Mouse (Mus musculus): ENCODE results near the gene Pnp2. TPM values are rescaled to one million over a fixed set of nuclear protein-coding genes. Genes with fewer than 3 reads are reported as not detected.
"Not testable (repeated sequence)": the region's sequence is repeated elsewhere in the genome, so short reads cannot be mapped to it uniquely, and the experiment has no call there.

Pnp2 gene
- total RNA-seq (2021): 1 to 10 TPM in 1 of 2 experiments, under 1 TPM in 1; 0.68 to 1.5 TPM
- long read RNA-seq, experiment 1, partial matches to known transcripts: 0 of 1 reads
- long read RNA-seq, experiment 1, other reads (novel, unspliced or antisense): 0 of 1 reads
- long read RNA-seq, experiment 2, partial matches to known transcripts: 0 of 1 reads
- long read RNA-seq, experiment 2, other reads (novel, unspliced or antisense): 1 of 1 reads

GRCm38 (mm10) chr14:50955942-50956508, at the start of gene Pnp2:
Gene Pnp2 (plus strand): TSS chr14:50955992.
- intact Hi-C loops (cut with DNase I): not testable (repeated sequence)

DNA sequence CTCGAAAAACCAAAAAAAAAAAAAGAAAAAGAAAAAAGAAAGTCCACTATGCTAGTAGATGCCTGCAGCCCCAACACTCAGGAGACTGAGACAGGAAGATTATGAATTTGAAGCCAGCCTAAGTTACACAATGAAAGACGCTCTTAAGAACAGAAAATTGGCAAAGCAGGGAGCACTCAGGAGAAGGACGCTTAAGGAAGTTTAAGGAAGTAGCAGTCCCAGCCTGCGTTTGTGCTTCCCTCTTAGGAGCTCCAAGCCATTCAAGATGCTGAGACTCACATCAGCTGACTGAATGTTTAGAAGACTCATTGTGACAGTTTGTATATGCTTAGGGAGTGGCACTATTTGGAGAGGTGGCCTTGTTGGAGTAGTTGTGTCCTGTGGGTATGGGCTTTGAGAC, 47.7 kb upstream of the Pnp2 start:
- no peak for DNase-seq (ENCODE audit: low spot score in 2 of 2)
- intact Hi-C loops (cut with DNase I): no loop called here

More at GRCm38 (mm10) chr14:50955942-50956508, at the start of gene Pnp2:
- peak; percentile 56 to 63 for DNase-seq (ENCODE audit: low spot score in 2 of 2)

- intact Hi-C loops (cut with DNase I): no loop called here
- DNase-seq (ENCODE audit: low spot score in 2 of 2): no peak
These were observed 44.4 kb upstream of the Pnp2 start for GRCm38 (mm10) chr14:50911356-50911755.

DNA sequence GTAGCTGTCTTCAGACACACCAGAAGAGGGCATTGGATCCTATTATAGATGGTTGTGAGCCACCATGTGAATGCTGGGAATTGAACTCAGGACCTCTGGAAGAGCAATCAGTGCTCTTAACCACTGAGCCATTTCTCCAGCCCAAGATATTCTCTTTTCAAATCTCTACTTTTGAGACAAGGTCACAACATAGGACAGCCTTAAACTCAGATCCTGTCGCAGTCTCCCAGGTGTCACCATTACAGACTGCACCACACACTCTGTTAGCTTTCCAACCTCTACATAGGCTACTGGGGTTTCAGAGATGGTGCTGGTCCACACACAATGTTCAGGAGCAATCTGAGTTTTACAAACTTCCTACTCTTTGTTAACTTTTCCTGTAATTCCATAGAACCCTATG, 32.4 kb upstream of the Pnp2 start:
- DNase-seq (ENCODE audit: low spot score in 2 of 2); intact Hi-C loops (cut with DNase I): not testable (repeated sequence)

- intact Hi-C loops (cut with DNase I): no loop called here
- DNase-seq (ENCODE audit: low spot score in 2 of 2): peak; percentile 98 to 99
These were observed 31.3 kb upstream of the Pnp2 start, which contains the start of the genes Osgep and Apex1 for GRCm38 (mm10) chr14:50924281-50925064. Gene Osgep (minus strand): TSS chr14:50924893. Gene Apex1 (plus strand): TSS chr14:50924968.

DNA sequence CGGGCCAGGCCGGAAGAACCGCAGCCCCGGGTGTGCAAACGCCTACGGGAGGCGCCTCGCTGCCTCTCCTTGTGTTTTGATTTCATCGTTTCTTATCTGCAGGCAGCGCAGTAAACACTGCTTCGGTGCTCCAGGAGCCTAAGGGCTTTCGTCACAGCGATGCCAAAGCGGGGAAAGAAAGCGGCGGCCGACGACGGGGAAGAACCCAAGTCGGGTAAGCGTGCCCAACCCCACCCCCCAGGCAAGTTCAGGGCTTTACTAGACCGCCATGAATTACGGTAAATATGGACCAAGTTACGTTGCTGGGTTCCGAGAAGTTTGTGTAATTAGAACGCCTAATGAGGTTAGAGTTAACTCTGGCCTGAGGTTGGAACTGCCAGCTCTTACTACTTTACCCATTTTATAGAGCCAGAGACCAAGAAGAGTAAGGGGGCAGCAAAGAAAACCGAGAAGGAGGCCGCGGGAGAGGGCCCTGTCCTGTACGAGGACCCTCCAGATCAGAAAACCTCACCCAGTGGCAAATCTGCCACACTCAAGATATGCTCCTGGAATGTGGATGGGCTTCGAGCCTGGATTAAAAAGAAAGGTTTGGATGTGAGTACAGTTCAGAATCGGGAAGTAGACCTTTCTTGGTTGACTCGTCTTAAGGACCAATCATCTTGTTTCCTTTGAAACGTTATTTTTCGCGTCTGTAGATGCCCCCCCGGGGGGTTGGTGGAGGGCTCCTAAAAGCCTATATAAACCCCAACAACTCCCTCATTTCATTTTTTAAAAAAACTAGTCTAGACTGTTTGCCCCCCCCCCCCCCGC, 30.5 kb upstream of the Pnp2 start:
- no peak for DNase-seq (ENCODE audit: low spot score in 2 of 2)
- intact Hi-C loops (cut with DNase I): no loop called here

DNA sequence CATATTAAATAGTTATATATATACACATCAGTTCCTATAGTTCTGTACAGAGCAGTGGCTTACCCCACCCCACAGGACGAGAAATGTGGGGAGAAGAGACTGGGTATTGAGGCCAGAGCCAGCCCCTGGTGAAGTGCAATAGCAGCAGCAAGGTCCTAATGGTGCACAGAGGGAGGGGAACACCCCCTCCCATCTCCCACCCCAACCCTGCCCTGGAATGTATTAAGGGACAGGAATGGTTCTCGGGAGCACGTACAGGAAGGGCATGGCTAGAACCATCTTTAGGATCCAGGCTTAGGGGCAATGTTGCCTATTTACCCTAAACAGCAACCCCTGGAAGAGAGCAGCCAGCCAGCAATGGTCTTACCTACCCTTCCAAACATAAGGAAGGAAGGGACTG, 28.4 kb upstream of the Pnp2 start:
- intact Hi-C loops (cut with DNase I): no loop called here
- no peak for DNase-seq (ENCODE audit: low spot score in 2 of 2)

DNA sequence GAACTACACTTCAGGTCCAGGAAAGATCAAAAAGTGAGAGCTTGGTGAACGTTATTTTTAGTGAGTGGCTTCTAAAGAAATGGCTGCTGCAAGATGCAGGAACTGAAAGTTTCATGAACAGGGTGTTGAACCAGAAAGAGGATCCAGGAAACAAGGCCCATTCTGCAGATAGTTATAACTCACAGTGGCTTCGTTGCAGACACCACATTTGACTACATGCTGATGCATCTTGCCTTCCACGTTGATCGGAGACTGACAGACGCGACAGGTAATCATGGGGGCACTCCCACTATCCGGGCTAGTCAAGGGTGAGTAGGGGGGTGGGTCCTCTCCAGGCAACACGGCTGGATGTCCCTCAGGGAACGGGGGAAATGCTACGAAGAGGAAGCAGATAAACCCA, 25.8 kb upstream of the Pnp2 start:
- intact Hi-C loops (cut with DNase I): loop anchor here (2.0 kb wide), 1 partner anchor 135 kb away; no protein-coding TSS in a partner anchor
- no peak for DNase-seq (ENCODE audit: low spot score in 2 of 2)

- intact Hi-C loops (cut with DNase I): loop anchor here (2.0 kb wide), 1 partner anchor 134 kb away; no protein-coding TSS in a partner anchor
- DNase-seq (ENCODE audit: low spot score in 2 of 2): peak; percentile 40 to 45
These were observed 25.4 kb upstream of the Pnp2 start for GRCm38 (mm10) chr14:50930377-50930753.

DNA sequence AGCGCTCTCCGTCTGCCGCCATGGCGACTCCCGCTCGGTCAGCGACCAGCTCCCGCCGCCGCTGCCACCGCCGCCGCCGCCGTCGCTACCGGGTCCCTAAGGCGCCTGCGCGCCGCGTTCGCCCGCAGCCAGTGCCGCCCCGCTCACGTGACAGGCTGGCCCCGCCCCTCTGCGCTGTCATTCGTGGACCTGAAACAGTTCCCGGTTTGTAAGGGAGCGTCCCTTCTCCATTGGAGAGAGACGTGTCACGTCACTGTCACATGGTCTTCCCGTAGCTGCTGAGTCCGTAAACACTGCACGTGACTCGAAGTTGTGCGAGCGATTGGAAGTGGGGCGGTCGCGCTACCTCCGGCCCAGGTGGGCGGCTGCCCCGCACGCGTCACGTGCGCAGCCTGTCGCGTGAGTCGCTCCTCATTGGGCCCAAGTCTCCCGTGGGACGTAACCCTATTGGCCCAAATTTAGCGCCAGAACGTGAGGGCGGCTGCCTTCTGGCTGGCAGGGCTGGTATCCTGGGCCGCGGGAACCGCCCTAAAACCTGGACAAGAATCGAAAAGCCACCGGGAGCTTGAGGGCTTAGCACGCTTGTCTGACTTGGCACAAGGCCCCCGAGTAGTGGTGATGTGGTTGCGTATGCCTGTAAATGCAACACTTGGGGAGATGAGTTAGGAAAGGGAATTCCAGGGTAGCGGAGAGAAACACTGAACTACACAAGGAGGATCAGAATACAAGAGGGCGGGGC, 24.9 kb upstream of the Pnp2 start, which contains the start of the genes Pip4p1 and Pnp:
Gene Pip4p1 (minus strand): TSS at position 103 of the 739 bp plus-strand sequence.
Gene Pnp (plus strand): TSS at position 329 of the 739 bp plus-strand sequence.
- DNase-seq (ENCODE audit: low spot score in 2 of 2): peak; percentile 98 to 100
- intact Hi-C loops (cut with DNase I): loop anchor here (2.0 kb wide), 1 partner anchor 134 kb away; no protein-coding TSS in a partner anchor

- no peak for DNase-seq (ENCODE audit: low spot score in 2 of 2)
- intact Hi-C loops (cut with DNase I): loop anchor here (2.0 kb wide), 1 partner anchor 133 kb away; no protein-coding TSS in a partner anchor
These were observed 24.2 kb upstream of the Pnp2 start for GRCm38 (mm10) chr14:50931493-50932020.

DNA sequence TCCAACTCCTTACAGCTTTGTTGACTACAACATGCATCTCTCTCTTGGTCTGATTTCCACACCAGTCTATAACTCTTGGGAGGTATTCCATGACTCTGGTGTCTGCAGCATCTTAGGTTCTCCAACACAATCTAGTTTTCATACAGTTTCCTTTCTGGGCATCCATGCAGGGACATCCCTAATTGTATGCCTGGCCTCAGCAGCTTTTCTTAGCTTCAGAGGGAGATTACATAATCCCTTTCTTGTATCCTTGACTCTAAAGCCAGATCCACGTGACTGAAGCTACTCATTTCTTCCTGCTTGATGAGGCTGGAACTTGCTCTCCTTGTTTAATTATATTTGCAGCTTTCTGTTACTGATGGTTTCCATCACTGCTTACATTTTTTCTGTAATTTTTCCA, 19.1 kb upstream of the Pnp2 start:
- DNase-seq (ENCODE audit: low spot score in 2 of 2): no peak
- intact Hi-C loops (cut with DNase I): no loop called here

GRCm38 (mm10) chr14:50938119-50938908, 17.5 kb upstream of the Pnp2 start:
- intact Hi-C loops (cut with DNase I): no loop called here
- DNase-seq (ENCODE audit: low spot score in 2 of 2): no peak

DNA sequence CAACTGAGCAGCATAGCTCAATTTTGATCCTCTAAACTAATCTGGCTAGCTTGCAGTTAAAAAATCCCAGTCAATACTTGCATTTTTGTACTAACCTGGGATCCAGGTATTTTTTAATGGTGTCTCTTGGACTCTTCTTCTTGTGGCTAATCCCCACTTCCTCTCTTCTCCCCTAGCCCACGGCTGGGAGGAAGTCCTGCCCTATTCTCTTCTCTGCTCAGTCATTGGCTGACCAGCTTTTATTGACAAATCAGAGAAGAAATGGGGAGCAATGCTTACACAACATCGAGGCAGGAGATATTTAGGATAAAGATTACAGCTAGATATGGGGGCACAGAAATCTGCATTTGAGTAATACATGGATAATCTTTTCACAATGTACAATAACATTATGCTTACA, 16.9 kb upstream of the Pnp2 start:
- DNase-seq (ENCODE audit: low spot score in 2 of 2): no peak
- intact Hi-C loops (cut with DNase I): no loop called here

- peak; percentile 86 to 90 for DNase-seq (ENCODE audit: low spot score in 2 of 2)
- intact Hi-C loops (cut with DNase I): no loop called here
These were observed 11.7 kb upstream of the Pnp2 start, which contains the start of gene Gm49342 for GRCm38 (mm10) chr14:50943932-50944667. Gene Gm49342 (plus strand): TSS chr14:50944517.

DNA sequence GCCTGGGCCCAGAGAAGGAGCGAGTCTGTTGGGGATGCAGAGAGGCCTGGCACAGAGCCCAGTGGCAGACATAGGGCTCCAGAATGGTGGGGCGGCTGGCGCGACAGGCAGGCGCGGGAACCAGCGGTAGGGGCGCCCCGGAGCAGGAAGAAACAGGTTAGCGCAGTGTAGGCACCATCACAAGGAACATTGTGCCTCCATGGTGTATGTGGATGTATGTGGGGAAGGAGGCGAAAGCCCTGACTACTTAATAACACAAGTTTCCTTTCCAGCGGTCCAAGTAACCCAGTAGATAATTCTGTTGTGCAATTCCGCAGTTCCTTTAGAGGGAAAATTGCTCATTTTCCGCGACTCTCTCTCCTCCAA, 11.1 kb upstream of the Pnp2 start:
- intact Hi-C loops (cut with DNase I); DNase-seq (ENCODE audit: low spot score in 2 of 2): not testable (repeated sequence)

- intact Hi-C loops (cut with DNase I): not testable (repeated sequence)
These were observed 10.7 kb upstream of the Pnp2 start for GRCm38 (mm10) chr14:50945081-50945480.

More at GRCm38 (mm10) chr14:50945081-50945480, 10.7 kb upstream of the Pnp2 start:
- not testable (repeated sequence) for DNase-seq (ENCODE audit: low spot score in 2 of 2)

All from left cerebral cortex, postnatal 14 days (tissue).